Mouse (Mus musculus): ENCODE results near the gene Gna12.

DNA sequence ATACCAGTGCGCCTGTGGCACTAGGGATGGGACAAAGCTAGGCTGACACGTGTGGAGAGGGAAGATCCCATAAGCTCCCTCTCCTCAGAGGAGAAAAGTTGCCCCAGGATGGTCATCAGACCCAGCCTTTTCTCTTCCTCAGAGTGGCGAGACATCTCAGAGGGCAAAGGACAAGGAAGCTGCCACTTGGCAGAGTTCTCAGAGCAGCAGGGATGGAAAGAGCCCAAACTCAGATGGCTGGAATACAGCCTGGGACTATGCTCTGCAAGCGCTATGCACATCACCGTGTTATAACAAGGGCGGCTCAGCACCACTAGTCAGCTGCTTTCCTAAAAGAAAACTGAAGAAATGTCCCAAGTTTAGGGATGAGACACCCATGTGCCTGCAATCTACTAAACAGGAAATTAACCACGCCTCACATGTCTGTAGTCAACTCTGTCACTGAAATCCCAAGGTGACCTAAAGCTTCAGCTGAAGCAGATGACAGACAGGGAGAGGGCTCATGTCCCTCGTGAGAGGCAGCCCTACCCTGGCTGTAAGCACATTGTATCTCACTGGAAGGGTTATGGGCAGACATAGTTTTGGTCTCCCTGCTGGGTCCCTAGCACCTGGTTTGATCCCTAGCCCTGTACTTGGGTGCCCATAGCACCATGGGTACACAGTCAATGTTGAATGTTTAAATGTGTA, 48.2 kb downstream of the Gna12 start:
- TF ChIP-seq GATA1 (IDR thresholded peaks at IDR 0.05; ENCODE audit: low read length) (no peak), TAL1 (IDR thresholded peaks at IDR 0.05; ENCODE audit: low read length) (no peak)
